Mouse (Mus musculus): ENCODE data around the gene B3gat3.

DNA sequence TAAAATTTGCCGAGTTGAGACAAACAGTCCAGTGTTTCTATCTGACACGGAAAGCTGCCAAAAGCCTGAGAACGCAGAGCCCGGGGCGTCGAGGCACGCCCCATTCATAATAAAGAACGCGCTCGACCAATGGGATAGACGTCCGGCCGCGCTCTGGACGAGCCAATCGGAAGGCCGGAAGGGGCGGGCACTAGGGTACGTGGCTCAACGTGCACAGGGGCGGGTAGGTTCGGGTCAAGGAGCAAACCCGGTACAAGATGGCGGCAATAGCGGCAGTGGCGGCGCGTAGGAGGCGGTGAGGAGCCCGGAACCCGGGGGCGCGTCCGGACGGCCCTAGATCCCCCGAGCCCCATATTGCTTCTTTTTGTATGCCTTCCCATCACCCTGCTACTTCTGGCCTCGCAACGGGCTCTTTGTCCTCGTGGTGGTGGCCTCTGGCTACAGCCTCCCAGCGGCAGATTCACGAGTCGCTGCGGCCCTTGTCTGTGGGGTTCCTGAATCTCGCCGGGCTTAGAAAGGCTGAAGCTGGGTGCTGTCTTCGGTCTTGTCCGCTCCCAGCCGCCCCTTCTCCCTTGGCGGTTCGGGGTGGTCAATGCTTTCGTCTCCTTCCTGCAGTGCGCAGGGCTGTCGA is 22.2 kb upstream of the B3gat3 start, which contains the start of gene Ganab:
- TF ChIP-seq POLR2AphosphoS2 (IDR thresholded peaks at IDR 0.05; ENCODE audit: insufficient read length, low read depth), result peak; percentile 100
- peak; percentile 93 for TF ChIP-seq POLR2A (IDR thresholded peaks at IDR 0.05; ENCODE audit: insufficient read length, low read depth)
- TF ChIP-seq USF1 (IDR thresholded peaks at IDR 0.05; ENCODE audit: low read depth), result no peak
- no peak for TF ChIP-seq MYOG (IDR thresholded peaks at IDR 0.05; ENCODE audit: control insufficient read depth in 1 of 3, insufficient read depth in 1 of 3, insufficient read length in 2 of 3, low read depth in 2 of 3)
- no peak for TF ChIP-seq E2F4 (IDR thresholded peaks at IDR 0.05; ENCODE audit: insufficient read depth)
- no peak for TF ChIP-seq TCF12 (IDR thresholded peaks at IDR 0.05; ENCODE audit: insufficient read depth, poor library complexity, severe bottlenecking)
- no peak for TF ChIP-seq MYOD1 (IDR thresholded peaks at IDR 0.05; ENCODE audit: control insufficient read depth in 1 of 3, insufficient read length in 2 of 3, low read depth in 2 of 3)
